Mouse (Mus musculus) CD4-positive, CD25-positive, alpha-beta regulatory T cell, adult 4 months (primary cell): Measurements from ENCODE around the gene Haus2. TPM values are rescaled to one million over a fixed set of nuclear protein-coding genes. Genes with fewer than 3 reads are reported as not detected.
A peak's percentile ranks its signal among the peaks of the same experiment; 100 is the strongest.
"Not testable (repeated sequence)": the region's sequence is repeated elsewhere in the genome, so short reads cannot be mapped to it uniquely, and the experiment has no call there.

Source experiments
- ATAC-seq: one replicate; pipeline ENCODE4 v1.8.0; 2017
- polyA plus RNA-seq, 2 experiments: library from polyadenylated mRNA; unstranded; fragments of 100-300 nt; shearing (Covaris generic); gene quantifications; one replicate each; pipeline ENCODE4 v1.2.1; 2017

The Haus2 gene
- polyA plus RNA-seq = 10 to 100 TPM; 14.1 to 22.1 TPM

DNA sequence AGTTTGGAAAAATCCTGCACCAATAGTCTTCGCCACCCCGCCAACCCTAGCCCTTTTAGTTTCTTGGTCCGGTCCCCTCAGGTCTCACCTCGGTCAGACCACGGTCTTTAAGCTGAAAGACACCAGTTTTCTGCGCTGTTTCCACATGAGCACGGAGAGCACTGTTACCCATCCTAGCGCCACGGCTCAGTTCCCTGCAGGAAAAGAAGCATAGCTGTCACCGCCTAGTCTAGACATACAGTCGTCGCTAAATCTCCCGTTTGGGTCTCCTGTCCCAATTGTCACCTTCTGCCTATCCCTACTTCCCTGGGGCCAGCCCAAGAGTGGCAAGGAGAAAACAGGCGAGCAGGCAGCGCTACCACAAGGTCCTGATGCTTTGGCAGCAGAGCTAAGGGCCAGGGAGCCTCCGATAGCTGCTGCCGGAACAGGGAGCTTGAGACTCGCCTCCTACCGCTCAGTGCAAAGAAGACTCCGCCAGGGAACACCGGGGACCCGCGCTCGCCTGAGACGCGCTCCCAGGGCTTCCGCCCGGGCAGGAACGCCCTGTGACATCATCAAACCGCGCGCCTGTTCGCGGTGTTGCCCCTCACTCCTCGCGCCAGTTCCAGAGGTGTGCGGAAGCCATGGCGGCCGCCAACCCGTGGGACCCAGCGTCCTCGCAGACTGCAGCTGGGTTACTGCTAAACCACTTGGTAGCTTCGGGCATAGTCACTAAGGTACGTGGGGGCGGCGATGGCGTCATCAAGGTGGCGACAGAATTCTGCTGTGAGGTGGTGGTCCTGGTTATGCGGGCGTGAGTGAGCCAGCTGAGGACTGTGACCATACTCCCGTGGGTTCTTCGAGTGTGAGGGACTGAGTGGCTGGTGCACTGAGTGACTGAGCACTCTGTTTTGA, at the start of gene Haus2, which contains the start of gene Lrrc57:
TSS of gene Haus2 (plus strand) at position 554 of the 894 bp plus-strand sequence.
TSS of gene Lrrc57 (minus strand) at position 691 of the 894 bp plus-strand sequence.
- peak; percentile 95 for ATAC-seq

DNA sequence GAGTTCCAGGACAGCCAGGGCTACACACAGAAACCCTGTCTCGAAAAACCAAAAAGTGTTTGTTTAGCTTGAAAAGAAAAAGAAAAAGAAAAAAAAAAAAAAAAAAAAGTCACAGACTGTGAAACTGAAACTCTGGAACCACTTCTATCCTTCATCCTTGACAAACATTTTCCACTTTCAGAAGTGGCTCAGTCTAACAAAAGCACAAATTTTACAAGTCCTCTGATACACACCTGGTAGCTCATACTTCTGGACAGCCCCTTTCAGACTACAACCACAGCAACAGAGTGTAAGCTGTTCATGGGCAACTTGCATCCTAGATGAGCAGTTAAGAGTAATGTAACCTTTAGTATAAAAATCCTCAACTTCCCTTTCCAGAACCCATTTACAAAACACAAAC, 47.7 kb upstream of the Haus2 start:
- ATAC-seq = no peak

DNA sequence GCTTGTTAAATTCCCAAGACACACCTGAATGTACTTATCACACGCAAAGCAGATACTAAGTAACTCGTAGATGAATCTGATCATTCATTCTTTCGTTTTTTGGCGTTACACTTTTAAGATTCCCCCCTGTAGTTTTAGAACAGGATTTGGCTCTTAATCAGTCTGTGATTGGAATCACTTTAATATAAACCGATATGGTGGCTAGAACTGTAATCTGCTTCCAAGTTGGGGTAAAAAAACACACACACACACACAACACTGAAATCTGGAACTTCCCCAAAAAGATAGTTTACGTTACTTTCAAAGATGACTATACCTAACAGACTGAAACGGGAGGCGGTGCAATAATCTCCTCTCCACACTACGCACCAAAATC, 46.3 kb upstream of the Haus2 start:
- ATAC-seq = no peak

DNA sequence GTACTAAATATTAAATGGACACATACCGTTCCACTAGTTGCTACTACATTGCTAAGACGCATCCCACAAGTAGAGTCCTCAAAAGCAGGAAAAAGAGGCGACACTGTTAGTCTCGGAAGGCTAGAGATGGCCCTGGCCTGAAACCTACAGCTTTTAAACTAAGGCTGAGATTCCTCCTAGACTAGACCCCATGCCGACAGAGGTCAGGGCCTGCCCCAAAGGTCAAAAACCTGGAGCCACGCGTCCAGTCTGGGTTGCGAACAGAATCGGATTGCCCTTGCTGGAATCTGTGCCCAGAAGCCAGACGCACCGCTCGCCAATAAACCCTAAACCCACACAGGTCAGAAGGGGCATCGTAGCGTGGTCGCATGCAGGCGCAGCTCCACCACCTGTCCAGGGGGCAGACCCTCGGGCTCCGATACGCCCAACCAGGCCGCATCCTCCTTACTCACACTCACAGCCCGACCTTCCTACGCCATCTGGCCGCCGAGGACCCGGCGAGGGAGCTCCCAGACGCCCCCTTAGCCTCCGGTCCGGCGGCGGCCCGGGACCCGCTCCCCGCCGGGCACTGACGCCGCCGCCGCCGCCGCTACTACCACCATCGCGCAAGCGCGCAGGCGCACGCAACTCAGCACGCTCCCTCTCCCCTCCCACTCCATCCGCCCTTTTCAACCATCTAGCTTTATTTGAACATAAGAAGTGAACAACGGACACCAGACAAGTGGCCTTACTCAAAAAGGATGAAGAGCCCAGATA, 45.8 kb upstream of the Haus2 start, which contains the start of gene Zfp106:
TSS of gene Zfp106 (minus strand) at position 609 of the 756 bp plus-strand sequence.
- peak; percentile 81 for ATAC-seq

DNA sequence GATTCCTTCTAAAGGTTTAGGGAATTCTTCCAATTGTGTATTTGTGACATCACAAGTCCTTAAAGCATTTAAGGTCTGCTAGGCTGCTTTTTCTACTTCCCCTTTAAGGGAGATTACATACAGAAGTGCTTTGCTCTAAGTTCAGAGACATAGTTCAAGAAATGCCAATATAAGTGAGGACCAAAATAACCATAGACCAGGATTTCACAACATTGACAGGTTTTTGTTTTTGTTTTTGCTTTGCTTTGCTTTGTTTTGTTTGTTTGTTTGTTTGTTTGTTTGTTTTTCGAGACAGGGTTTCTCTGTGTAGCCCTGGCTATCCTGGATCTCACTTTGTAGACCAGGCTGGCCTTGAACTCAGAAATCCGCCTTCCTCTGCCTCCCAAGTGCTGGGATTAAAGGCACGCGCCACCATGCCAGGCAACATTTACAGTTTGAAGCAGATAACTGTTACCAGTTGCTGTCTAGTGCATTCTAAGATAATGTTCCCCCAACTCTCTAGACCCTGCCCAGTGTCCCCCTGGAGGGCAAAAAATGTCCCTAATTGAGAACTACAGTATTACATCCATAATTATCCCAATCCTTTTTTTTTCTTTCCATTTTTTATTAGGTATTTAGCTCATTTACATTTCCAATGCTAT, 44.5 kb upstream of the Haus2 start:
- not testable (repeated sequence) for ATAC-seq

DNA sequence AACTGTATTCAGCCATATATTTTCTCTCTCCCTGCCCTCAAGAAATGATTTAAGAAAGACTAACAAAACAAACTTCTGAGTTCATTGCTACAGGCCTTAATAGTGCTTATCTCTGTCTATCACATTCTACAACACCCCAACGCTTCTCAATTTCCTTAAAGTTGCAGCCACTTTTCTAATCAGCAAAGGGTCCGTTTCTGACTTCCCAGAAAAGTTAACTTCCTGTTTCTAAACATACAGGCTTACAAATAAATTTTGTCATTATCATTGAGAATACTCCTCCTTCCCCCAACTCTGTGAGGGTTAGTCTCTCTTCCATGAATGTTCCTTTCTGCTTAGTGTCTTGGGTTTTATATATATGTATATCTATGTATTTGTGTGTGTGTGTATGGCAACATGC, 43.8 kb upstream of the Haus2 start:
- ATAC-seq = no peak

DNA sequence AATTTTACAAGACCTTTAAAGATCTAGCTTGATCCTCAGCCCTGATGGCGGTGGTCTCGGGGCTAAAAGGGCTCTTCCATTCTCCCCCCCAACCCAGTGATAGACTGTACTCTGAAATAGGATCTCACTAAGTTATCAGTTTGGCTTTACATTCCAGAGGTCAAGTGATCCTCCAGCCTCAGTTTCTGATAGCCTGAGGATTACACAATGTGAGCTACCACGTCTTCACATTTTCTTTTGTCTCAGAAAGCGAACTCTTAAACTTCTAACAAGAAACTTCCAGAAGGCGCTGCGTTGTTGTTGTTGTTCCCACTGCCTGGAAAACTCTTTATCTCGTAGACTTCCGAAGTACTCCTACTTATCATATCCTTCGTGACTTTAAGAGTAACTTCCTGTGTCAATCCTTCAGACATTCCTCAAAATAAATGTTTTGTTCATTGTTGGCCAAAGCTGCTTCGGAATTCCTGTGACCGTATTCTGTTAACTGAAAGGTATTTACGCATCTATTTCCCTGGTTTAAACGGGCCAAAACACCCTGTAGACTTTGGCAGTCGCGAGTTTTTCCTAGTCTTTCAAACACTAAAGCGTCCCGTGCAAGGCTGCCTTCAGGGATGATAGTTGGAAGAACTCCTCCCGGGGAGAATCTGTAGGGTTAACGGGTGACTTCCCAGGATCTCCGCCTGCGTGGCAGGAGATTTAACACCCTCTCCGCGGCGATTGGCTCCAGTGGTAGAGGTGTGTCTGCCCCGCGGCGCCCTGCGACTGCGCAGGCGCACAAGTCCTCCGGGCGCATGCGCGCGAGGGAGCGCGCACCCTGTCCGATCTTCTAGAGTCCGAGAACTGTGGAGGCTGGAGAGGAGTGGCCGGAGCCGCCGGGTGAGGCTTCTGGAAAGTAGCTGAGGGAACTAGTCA, 42.0 kb upstream of the Haus2 start, which contains the start of gene Snap23:
TSS of gene Snap23 (plus strand) at position 786 of the 912 bp plus-strand sequence.
- ATAC-seq = peak; percentile 79

DNA sequence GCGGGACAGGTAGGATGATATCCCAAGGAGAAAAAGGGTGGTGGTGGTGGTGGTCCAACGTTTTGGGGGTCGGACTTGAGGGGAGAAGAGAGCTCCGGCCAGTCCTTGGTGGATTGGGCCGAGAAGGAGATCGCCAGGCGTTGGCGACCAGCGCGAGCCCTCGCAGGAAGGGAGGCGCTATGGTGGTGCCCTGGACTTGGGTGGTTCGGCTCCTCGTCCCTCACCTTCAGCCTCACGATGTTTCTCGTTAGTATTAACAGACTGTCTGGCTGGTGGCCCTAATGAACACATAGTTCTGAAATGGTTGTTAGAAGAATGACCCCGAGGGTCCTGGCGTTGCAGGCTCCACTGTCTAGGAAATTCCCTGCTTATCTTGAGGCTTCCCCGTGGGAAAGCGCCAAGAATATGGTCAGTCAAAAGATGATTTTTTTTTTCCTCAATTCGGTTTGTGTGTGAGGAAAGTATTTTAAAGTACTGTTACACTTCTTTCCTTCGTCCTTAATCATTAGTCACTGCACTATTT, 41.3 kb upstream of the Haus2 start:
- ATAC-seq = peak; percentile 35

DNA sequence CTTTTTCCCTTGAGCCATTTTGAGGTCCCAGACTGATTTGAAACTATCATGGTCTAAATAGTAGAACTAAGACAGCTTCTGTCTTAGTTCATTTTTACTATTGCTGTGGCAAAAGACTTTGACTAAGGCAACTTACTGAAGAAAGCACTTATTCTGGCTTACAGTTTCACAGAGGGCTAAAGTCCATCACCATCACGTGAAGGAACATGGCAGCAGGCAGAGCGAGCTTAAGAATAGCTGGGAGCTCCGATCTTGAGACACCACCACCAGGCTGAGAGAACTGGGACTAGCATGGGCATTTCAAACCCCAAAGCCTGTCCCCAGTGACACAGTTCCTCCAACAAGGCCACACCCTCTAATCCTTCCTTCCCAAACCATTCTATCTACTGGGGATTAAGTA, 38.1 kb upstream of the Haus2 start:
- no peak for ATAC-seq

DNA sequence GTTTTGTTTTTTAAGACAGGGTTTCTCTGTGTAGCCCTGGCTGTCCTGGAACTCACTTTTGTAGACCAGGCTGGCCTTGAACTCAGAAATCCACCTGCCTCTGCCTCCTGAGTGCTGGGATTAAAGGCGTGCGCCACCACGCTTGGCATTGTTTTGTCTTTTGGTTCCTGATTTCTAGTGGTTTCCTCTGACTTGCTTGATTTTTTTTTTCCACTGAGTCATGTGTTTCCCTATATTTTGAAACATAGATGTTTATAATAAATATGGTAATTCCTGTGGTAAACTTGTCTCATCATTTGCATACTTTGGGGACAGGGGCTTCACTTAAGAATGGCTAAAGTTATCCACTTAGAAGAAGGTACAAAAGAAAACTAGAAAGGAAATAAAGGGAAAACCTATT, 37.0 kb upstream of the Haus2 start:
- ATAC-seq = not testable (repeated sequence)

DNA sequence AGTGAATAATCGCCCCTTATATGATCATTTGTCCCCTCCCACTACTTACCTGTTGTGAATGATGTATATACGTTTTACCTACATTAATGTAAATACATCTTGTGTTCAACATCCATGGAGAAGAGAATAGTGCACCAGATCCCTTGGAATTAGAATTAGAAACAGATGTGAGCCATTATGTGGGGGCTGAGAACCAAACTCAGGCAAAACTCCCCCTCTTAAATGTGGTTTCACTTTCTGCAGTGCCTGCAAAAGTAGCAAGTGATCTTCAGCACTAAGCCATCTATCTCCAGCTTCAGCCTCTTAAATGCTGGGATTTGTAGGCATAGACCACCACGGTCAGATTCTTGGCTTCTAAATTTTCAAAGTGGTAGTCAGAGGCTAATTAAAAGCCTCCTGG, 34.1 kb upstream of the Haus2 start:
- no peak for ATAC-seq

DNA sequence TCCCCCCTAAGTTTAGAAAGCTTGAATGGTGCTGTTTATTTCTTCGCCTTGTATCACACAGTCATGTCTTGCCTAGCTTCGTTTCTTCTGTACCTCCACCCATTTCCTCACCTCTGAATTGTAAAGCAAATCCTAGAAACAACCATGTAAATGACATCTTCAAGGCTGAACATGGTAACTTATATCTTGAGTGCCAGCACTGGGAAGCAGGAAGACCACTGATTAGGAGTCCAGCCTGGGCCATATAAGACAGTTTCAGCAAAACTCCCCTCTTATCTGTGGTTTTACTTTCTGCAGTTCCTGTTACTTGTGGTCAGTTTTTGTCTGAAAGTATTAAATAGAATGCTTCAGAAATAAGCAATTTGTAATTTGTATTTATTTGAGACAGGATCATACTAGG, 33.2 kb upstream of the Haus2 start:
- no peak for ATAC-seq

DNA sequence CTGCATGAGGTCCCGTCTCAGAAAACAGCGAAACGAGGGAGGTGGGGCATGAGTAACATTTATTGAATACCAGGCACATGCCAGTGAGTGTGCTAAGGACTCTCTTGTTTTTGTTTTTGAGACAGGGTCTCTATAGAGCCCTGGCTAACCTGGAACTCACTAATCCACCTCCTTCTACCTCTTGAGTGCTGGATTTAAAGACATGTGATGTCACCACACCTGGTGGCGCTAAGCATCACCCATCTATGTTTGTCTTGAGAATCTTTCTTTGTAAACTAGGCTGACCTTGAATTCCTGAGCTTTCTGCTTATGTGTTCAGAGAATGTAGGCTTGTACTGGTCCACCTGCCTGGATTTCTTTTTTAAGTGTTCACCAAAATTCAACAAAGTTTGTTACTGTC, 31.4 kb upstream of the Haus2 start:
- ATAC-seq = no peak

DNA sequence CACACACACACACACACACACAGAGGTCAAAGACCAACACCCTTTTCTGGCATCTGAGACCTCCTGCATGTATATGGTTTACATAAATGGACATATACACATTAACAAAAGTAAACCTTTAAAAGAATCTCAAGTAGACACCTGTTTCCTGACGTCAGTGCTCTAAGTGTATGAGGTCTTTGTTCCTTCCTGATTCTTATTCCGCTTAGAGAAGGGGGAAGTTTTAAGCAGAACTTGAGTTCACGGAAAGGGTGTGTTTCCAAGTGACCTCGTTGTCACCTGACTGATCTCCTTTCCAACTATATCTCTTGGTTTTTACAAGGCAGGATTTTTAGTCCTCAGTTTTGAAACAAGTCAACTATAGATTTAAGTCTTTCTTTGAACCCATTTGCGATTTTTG, 30.9 kb upstream of the Haus2 start:
- peak; percentile 85 for ATAC-seq

DNA sequence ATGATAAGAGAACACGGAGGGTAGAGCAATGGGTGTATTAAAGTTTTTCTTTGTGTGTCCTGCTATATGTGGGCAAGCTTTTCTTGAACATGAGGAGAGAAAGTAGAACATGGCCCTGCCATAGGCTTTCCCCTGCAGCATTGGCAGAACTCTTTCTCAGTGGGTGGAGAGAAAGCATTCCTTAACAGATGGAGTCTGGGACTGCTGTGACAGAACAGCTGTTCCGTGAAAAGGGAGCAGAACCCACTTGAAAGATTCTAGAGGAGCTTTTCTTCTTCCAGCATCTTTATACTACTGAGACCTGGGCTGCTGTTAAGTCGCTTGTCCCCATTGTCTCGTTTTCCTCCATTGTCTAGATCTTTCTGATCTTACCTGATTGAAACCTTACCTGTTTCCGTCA, 19.4 kb upstream of the Haus2 start:
- ATAC-seq = no peak

DNA sequence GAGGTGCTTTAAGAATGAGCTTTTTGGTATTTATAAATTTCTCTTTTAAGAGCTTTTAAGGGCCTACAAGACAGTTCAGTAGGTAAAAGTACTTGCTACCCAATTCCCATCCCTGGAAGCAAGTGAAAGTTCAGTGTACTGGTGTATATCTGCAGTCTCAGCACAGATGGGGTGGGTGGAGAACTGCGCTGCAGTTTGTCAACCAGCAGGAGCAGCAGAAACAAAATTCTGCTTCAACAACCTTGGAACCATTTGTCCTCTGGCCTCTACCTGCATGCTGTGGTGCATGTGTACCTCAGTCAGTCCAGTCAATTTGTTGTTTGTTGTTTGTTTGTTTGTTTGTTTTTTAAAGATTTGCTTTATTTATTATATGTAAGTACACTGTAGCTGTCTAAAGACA, 17.0 kb upstream of the Haus2 start:
- ATAC-seq = no peak

DNA sequence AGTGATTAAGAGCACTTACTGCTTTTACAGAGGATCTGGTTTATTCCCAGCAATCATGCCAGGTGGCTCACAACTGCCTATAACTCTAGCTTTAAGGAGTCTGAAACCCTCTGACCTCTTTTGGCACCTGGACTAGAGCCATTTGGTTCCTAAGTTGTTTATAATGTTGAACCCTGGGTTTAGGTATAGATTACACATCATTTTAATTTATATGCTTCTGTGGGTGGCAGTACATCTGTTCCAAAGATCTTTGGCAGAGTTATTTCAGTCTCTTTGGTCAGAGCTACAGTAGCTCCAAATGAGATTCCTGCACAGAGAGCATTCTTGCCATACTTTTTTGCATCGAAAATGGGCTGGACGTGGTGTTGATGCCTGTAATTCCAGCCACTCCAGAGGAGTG, 11.4 kb upstream of the Haus2 start:
- ATAC-seq = no peak

DNA sequence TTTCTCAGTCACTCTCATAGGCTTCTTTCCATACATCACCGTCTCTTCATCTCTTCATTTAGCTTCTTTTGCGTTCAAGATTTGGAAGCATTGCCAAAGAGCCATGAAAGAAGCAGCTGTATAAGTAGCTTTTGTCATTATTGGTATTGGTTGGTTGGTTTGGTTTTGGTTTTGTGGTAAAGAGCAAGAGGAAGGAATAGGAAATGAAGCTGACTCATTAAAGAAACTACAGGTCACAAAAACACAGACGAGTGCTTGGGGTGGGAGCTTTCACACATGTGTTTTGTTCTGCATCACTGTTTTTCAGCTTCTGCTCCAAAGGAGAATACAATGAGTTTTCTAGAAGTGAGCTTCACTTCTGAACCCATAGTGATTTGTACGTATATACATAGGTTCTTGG, 9.7 kb upstream of the Haus2 start:
- ATAC-seq = peak; percentile 47

DNA sequence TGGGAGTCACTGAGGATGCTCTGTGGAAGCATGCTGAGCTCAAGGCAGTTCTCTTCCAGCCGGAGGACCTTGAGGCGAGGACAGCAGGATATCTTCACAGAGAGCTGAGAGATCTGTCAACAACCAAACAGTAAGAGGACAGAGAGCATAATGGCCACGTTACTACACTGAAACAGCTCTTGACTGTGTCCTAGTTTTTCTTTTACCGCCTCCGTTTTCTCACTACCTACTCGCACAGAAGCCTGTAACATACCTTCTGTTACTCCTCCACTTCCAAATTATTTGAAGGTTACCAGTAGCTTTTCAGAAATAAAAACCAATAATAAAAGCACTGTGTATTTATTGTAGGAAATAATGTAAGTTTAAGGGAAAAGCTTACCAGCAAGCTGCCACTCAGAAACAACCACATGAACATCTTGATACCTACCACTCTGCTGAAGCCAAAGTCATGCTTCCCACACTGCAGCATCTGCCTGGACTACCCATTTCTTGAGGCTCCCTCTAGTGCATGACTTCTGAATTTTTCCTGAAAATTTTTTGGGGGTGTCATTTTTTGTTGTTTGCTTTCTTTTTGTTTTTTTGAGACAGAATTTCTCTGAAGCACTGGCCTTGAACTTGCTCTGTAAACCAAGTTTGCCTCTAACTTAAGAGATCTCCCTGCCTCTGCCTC, 3.0 kb upstream of the Haus2 start:
- ATAC-seq = no peak

DNA sequence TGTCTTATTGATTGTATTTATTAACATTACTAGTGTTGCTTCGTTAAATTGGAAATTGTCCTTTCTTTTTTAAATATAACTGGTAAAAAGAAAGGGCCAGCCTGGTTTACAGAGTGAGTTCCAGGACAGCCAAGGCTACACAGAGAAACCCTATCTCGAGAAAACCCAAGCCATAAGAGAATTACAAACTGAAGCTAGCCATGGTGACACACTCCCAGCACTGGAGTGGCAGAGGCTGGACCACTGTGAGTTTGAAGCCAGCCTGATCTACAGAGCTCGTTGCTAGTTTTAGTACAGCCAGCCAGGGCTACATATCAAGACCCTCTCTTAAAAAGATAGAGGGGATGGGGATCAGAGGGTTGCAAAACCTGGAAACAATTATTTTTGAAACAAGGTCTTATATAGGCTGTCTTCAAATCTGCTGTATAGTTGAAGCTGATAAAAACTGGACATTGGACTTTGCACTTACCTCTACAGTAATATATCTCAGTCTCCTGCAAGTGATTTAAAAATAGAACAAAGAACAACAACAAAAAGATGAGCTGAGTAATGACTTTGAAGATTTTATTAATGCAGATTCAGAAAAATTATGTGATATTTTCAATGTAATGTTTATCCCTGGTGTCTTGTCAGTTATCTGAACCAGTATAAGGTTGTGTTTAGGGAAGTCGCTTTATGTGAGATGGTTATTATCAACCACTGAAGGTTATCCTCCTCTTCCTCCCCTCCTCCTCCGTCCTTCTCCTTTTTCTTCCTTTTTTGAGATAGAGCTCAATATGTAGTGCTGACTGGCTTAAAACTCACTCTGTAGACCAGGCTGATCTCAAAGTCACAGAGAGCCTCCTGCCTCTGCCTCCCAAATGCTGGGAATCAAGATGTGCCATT, 7.3 kb downstream of the Haus2 start:
- ATAC-seq = no peak
